Mouse (Mus musculus) cerebellum, adult 9-11 months (tissue): ENCODE data around the gene Traf6.

Experiments used
- DNase-seq: peaks from one replicate; pipeline ENCODE4 v3.0.0; 2022

The Traf6 gene

DNA sequence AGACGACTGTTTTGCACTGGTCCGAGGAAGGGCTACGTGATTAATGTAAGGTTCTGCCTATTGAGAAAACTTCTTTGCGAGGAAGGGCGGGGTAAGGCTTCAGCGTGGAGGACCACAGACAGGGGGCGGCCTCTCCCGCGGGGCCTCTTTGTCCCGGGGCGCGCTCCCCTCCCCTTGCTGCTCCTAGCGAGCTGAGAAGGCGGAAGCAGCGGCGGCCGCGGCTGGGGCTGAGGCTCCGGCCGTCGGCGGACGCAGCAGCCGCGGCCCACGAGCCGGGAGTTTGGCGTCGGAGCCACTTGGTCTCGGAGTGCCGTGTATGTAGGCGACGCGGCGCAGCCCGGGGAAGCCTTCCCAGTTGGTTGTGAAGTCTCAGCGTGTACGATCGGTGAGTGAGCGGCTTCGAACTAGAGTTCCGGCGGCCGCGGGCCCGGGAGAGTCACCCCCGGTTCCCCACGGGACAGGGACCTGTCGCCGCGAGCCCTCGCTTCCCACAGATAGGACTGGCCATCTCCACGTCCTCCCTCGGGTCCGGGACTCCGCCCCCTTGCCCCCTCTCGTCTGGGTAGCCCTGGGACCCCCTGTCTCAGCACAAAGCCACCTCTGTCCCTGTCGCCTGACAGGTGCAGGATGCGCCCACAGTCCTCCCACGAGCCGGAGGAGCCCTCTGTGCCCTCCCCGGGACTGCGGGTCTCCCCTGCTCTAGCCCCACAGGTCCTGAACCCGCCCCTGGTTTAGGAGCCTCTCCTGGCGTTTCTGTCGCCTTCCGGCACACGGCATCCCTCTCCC lies at the start of gene Traf6:
Gene Traf6, plus strand, starts transcription at position 194 of the 786 bp plus-strand sequence.
- peak; percentile 78 for DNase-seq

DNA sequence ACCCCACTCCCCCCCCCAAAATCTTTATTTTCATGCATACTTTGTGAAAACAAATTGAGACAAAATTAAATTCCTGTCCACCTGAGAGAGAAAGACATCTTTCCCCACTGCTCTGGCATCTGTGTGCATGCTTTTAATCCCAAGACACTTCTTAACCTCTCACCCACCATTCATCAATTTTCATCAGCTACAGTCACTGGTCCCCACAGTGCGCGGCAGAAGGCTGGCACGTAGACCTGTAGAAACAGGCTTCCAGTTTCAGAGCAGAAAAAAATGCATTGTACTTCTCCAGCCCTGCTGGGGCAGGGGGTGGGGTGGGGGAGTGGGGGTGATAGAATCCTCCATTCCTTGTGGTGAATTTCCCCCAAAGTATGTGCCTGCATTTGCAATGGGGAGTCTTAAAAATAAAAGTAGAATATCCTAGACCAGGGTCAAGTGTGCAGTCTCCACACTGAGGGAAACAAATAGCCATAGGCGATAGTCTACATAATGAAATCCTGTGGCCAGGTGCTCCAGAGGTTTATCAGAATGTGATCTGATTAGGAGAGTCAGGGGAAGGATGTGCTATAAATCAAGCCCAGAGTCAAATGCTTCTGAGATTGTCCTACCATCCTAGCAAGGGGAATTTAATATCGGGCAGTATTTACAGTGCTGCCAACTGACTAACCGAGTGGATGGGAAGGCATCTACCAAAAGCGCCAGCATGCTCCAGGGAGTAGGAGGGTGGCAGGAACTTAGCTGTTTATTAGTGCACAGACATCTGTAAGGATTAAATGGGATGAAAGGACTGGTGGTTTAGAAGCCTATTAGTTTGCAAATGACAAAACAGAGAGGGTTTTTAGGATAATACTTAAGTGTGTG lies 39.0 kb upstream of the Traf6 start:
- DNase-seq, result no peak

DNA sequence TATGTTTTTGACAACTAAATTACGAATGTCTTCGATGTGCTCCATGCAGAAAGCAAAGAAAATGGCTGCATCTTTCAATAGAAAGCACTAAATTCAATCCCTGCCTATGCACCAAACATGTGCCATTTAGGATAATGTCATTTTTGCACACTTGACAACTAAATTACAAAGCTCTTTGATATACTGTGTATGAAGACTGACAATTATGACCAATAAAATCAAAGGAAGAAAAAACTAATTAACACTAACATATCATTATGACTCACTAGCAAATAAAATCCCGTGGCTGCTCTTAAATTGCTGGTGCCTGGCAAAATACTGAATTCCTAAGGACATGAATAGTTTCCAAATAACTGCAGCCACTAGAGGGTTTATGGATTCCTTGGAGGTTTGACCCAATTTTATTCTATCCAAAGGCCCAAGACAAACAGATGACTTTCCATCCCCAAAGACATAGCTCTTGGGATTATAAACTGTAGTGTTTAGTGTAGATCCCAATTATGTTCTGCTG lies 38.3 kb upstream of the Traf6 start:
- no peak for DNase-seq

DNA sequence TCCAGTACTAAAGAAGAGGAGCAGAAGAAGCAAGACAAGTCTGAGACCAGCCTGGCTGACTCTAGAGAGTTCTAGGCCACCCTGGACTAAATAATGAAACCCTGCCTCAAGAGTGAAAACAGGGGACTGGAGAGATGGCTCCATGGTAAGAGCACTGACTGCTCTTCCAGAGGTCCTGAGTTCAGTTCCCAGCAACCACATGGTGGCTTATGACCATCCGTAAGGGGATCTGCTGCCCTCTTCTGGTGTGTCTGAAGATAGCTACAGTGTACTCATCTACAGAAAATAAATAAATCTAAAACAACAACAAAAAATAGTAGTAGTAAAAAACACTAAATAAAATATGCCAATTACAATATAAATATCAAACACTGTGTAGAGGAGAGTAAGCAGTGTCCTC lies 32.4 kb upstream of the Traf6 start:
- DNase-seq, result no peak

DNA sequence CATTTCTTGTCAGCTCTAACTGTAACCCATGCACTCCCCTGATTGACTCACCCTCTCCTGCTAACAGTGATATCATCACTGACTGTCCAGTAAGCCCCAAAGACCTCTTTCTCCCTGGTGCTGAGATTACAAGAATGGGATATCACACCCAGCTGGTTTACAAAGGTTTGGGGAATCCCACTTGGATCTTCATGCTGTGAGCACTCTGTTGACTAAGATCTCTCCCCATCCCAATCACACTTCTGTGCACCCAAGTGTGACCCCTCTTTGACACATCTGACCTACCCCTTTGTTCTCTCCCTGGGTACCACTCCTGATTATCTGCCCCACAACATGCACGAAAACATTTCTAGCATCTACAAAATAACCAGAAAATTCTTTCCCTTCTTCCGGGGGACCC lies 29.9 kb upstream of the Traf6 start:
- peak; percentile 45 for DNase-seq

DNA sequence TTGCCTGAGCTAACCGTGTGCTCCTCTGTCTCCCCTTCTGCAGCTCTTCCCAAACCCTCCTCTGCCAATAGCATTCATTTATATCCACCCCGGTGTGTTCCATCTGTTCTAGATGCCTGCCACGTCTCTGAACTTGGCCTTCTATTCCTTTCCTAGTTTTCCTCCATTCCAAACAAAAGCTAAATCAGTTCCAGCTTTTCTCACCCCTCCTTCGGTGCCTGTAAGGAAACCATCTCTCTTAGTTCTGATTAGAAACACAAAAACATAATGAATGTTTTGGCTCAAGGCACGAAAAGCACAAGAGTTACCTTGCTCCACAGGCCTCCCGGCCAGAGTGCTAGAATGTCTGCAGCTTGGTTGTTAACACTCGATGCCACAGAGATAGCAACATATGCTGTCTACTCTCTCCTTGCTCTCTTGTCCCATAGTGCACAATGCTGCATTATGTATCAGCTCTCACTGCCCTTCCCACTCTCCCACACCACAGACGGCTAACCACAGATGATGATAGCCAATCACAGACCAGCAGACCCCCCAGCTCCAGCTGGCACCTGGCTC lies 29.0 kb upstream of the Traf6 start, which contains the start of the genes Rag1 and B230118H07Rik:
Gene Rag1, minus strand, starts transcription at position 388 of the 558 bp plus-strand sequence.
Gene B230118H07Rik, minus strand, starts transcription at position 419 of the 558 bp plus-strand sequence.
- peak; percentile 91 for DNase-seq

DNA sequence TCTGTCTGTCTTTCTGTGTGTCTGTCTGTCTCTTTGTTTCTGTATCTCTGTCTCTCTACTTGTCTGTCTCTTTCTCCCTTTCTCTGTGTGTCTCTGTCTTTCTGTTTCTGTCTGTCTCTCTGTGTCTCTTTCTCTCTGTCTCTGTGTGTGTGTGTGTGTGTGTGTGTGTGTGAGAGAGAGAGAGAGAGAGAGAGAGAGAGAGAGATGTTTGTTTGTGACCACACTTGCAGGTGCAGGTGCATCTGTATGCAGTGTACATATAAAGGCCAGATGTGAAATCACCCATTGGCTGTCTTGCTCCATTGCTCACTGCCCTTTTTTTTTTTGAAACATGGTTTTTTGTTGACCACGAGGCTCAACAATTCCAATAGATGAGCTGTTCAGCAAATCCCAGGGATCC lies 27.8 kb upstream of the Traf6 start:
- DNase-seq, result no peak

DNA sequence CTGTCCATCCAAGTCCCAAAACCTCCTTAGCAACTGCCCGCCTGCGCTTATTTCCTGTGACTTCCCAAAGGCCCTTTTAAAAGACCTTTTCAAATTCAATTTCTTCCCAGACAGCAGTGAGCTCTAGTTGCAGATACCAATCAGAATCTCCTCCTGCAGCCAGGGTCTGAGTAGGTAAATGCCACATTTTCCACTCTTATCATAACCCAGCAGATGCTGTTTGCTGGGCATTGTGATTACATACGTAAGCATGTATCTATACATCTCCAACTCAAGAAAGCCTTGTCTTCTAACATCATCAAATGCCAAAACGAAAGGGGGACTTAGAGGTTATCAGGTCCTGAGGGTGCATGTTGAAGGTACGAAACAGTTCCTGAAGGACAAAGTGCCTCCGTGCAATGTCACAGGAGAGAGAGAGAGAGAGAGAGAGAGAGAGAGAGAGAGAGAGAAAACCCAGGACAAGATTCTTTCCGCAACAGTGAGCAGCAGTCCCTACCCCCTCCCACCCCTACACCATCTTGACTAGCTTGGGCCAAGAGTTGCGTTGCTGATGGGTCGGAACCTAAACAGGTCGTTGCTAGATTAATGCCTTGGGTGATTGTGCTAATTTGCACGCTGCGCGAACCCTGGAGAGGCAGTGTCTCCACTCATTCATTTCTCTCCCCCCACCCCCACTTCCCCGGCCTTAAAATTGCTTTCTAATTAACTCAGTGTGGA lies 25.9 kb upstream of the Traf6 start:
- DNase-seq, result no peak

DNA sequence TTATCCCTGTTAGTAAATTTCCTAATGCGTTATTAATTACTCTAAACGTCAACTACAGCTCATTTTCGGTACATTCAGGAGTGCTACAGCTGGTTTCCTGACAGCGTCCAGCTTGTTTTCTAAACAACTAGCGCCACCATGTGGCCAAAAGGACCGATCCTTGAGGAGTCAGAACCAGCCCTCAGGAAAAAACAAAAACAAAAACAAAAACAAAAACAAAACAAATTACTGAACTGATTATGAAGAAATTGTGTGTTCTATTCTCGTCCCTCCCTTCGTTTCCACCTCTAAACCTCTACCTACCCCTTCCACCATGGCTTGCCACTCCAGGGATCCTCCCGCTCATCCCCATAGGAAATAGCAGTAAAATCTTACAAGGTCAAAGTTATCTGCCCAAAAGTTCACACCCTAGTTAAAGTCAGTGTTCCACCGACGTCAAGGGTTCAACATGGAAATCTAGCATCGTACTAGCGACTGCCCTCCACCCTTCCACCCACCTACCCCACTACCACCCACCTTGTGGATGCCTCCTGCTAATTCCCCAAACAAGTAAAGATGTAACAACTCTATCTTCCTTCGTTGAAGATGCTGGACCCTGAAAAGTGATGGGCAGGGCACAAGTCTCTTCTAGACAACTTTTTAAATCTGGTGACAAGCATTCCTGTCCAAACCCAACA lies 25.2 kb upstream of the Traf6 start:
- DNase-seq, result peak; percentile 77

DNA sequence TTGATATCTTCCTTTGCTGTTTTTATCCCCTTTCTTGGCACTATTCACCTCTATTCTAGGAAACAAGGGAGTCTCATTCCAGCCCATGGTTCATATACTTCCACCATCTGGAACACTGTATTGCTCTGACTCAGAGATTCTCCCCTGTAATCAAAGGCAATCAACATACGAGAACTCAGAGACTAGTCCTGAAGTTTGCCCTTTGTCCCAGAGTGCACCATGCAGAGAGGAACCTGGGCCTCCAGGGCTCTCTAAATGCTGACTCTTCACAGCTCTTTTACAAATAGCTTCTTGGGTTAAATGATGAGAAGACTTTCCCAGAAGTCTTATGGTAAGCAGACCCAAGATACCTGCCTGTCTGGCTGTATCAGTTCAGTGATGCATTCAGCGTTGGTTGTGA lies 17.7 kb upstream of the Traf6 start:
- DNase-seq, result no peak

DNA sequence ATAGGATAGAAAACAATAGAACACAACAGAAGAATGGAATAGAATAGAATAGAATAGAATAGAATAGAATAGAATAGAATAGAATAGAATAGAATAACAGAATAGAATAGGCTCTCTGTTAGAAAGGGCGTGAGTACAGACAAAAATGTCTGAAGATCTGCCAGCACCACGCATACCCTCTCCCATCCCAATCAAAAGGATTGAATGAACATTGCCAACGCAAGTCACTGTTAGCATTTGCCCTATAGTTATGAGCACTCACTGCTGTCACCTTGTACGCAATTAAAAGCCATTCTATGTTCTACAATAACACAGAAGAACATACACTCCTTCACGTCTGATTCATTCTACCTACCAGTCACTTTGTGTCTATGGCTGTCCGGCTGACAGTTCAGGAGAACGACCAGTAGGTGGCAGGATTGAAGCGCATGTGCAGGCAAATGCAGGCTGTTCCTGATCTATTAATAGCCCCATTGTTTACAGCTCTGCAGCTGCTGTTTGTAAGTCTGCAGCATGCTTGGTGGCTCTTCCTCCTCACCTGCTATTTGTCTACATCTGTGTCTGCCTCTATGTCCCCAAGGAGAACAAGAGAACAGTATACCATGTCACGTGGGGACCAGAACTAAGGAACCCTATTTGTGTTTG lies 13.0 kb upstream of the Traf6 start:
- DNase-seq, result peak; percentile 75

DNA sequence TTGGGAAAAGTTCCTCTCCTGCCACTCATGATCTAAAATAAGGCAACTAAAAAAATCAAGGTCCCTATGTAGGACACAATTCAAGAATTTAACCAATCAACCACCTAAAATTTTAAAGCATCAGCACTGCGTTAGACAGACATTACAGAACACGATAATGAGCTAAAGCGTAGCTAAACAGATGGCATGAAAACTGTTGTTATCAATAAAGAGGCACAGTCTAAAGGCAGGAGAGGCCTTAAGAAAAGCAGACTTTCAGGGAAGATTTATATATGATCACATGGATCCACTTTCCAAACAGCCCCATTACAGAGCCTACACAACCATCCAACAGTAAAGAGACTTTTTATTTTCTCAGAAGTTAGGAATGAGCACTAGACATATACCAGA lies 12.5 kb upstream of the Traf6 start:
- no peak for DNase-seq

DNA sequence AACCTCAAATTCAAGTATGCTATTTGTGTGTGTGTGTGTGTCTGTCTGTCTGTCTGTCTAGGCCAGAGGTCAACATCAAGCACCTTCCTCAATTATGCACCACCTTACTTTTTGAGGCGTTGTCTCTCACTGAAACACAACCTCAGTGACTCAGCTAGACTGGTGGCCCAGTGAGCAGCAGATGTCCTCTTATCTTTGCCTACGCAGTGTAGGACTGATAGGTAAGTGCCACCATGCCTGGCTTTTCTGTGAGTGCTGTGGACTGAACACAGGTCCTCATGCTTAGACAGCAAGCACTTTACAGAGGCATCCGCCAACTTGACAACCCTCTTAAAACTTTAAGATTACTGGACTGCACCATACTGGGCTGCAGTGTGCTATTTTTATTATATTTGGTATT lies 9.5 kb upstream of the Traf6 start:
- DNase-seq, result no peak

DNA sequence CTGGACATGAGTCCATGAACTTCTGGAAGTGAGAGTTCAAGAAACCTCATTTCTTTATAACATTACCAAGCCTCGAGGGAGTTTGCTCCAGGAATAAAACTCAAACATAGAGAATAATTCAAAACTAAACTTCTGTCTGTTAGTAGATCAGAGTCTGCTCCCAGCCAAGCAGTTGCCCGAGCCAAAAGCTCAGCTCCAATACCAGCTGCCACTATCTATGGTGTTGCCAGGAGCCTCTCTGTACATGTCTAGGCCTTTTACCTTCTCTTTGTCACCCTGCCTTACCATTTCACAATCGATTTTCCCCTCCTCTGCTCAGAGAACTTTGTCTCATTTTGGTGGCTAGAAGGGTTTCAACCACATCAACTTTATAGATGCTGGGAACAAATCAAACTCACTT lies 4.7 kb upstream of the Traf6 start:
- DNase-seq, result no peak

DNA sequence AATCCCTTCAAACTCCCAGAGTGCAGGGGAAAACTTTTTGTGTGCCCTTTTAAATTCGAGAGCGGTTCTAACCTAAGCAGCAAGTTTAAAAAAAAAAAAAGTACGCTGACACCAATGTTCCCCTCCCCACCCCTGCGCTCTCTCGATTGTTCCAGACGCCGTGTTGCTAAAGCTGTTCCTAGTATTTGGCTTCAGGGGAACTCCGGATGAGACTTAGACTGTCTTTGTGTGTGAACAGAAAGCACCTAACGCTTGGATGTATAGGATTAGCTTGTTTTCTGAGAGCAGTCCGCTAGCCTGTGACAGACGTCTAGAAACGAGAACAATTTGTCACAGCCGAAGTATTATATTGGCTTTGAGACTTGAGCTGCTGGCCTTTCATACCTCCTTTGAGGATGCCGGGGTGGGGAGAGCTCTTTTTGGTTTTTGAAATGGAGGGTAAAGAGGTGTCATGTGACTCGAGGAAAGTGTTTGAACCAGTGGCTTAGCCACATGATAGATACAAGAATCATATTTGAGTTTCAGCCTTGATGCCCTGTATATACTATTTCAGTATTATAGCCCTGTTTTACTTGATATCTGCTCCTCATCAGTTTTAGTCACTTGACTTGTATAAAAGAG lies 1.0 kb downstream of the Traf6 start:
- no peak for DNase-seq

DNA sequence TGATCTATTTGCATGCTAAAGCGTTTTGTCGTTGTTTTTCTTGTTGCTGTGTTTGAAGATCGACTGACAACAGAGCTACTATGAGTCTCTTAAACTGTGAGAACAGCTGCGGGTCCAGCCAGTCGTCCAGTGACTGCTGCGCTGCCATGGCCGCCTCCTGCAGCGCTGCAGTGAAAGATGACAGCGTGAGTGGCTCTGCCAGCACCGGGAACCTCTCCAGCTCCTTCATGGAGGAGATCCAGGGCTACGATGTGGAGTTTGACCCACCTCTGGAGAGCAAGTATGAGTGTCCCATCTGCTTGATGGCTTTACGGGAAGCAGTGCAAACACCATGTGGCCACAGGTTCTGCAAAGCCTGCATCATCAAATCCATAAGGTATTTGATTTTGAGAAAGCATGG lies 6.2 kb downstream of the Traf6 start:
- peak; percentile 31 for DNase-seq

DNA sequence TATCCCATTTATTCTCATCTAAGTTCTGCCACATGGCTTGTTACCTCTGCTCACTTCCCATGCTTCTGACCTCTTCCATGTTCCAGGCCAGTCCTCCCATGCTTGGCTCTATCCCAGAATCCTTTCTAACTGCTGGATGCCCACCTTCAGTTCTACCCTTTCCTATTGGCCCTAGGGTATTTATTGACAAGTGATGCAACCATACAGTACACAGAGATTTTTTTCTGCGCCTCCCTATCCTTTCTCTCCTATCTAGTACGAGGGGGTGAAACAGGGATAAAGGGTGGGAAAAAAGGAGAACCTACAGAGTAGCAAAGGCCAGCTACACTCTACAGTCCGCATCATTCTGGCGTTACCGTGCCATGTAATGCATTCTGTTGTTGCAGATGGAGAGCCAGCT lies 9.8 kb downstream of the Traf6 start:
- no peak for DNase-seq

DNA sequence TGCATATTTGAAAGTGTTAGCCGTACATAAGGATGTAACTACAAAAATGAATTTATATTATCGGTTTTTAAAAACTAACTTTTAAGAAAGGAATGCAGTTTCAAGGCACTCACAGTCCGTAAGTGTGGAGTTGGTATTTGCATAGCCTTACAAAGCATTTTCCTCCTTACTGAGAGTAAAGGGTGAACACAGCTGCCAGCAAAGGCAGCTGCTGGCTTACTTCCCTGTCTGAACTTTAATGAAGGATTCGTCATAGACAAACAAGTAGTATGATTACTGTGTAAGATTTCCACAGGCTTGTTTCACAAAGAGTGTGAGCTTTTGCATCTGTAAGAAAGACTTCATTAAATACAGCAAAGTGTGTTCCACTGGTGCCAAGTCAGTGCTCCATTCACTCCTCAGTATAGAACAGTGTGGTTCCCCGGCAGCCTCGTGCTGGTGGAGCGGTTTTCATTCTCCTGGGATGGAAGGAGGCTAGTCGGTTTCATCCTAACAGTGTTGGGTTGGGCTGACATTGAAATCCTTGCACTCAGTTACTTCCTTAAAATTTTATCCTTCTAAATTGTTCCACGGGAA lies 12.1 kb downstream of the Traf6 start:
- no peak for DNase-seq

DNA sequence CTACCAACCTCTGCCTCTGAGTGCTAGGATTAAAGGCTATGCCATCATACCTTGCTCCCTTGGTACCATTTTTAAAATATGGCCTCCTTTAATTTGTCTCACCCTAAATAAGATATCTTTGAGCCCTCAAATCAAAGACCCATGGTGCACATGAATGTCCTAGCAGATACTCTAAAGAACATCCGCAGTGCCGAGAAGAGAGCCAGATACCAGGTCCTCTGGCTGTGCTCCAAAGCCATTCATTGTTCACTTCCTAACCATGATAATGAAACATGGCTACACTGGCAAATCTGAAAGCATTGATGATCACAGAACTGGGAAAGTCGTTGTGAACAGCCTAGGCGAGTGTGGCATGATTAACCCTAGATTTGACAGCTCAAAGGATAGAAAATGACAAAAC lies 14.8 kb downstream of the Traf6 start:
- DNase-seq, result no peak

DNA sequence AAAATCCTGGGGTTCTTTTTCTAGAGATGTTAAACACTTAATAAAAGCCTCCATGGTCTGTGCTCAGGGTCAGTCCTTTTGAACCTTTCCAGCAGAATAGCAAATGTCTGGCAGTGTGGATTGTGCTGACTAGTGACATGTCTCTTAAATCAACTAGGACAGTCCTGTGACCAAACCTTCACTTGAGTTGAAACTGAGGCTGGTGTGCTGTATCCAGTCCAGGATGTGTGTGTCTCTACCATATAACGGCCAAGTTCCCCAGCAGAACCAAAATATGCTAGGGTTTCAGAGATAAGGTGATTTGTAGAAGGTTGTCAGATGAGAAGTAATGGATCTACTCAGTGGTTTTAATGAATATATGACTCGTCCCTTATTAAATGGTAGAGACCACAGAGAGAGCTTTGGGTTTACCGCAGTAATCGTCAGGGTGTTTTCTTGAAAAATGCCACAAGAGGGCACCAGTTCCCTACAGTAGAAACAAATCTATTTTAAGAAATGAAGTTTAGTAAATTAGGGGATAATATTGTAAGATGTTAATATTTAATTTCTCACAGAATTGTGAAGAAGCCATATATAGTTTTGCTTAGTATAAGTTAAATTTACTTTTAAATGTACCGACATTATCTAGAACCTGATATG lies 15.5 kb downstream of the Traf6 start:
- DNase-seq, result no peak
